Mouse (Mus musculus) gastrocnemius, postnatal 14 days (tissue): ENCODE data around the gene Zwilch. TPM values are rescaled to one million over a fixed set of nuclear protein-coding genes. Genes with fewer than 3 reads are reported as not detected.
"Not testable (repeated sequence)": the region's sequence is repeated elsewhere in the genome, so short reads cannot be mapped to it uniquely, and the experiment has no call there.

ENCODE experiments used
- DNase-seq: peaks from one replicate; pipeline ENCODE4 v3.0.0; 2021; ENCODE audit warnings: mixed read lengths
- intact Hi-C: fragments of 180-260 bp; cut with DNase I; formaldehyde crosslinking; loops from one replicate; pipeline ENCODE4 v1.15.1; 2025; ENCODE audit warnings: low total_unique reads
- total RNA-seq, 2 experiments: library from RNA; stranded (reverse); gene quantifications; 2 replicates each; pipeline ENCODE4 v1.2.3; 2021

Zwilch gene
- total RNA-seq, 2 experiments from 2014 or later, result 1.9 to 2.1 TPM

GRCm38 (mm10) chr9:64184166-64184840 lies 11.4 kb upstream of the Zwilch start:
- intact Hi-C loops, result loop anchor here (5.0 kb wide), 1 partner anchor 73 kb away; no protein-coding TSS in a partner anchor
- DNase-seq, result no peak

- intact Hi-C loops, result loop anchor here (5.0 kb wide), 1 partner anchor 74 kb away; no protein-coding TSS in a partner anchor
- DNase-seq, result not testable (repeated sequence)
Observed at GRCm38 (mm10) chr9:64183295-64183694, 10.4 kb upstream of the Zwilch start.

GRCm38 (mm10) chr9:64178974-64179646 lies 6.2 kb upstream of the Zwilch start, which contains the start of gene Snapc5:
TSS of gene Snapc5 (plus strand) at chr9:64179274.
- intact Hi-C loops, result loop anchor here (5.0 kb wide), 1 partner anchor 93 kb away; no protein-coding TSS in a partner anchor

GRCm38 (mm10) chr9:64178610-64178973 lies 5.7 kb upstream of the Zwilch start:
- DNase-seq, result no peak
- intact Hi-C loops, result loop anchor here (5.0 kb wide), 1 partner anchor 94 kb away; no protein-coding TSS in a partner anchor

More at GRCm38 (mm10) chr9:64178974-64179646, 6.2 kb upstream of the Zwilch start, which contains the start of gene Snapc5:
- peak; percentile 90 for DNase-seq

GRCm38 (mm10) chr9:64175378-64175777 lies 2.5 kb upstream of the Zwilch start:
- intact Hi-C loops, result loop anchor here (5.0 kb wide), 1 partner anchor 97 kb away; no protein-coding TSS in a partner anchor
- no peak for DNase-seq

DNA sequence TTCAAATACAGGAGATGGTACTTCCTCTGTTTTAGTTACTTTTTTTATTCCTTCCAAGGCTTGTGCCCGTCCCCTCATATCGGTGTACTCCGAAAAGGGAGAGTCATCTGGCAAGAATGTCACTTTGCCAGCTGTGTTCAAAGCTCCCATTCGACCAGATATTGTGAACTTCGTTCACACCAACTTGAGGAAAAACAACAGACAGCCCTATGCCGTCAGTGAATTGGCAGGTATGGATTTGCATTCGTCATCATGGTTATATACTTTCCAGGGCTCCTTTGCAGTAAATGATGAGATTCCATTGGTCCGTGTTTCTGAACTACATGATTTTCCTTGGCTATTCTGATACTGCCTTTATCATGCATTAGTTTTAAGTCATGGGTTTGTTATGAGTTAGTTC lies 1.9 kb upstream of the Zwilch start:
- DNase-seq, result no peak
- intact Hi-C loops, result loop anchor here (5.0 kb wide), 1 partner anchor 98 kb away; no protein-coding TSS in a partner anchor

GRCm38 (mm10) chr9:64174341-64174740 lies 1.4 kb upstream of the Zwilch start:
- no peak for DNase-seq
- intact Hi-C loops, result no loop called here

DNA sequence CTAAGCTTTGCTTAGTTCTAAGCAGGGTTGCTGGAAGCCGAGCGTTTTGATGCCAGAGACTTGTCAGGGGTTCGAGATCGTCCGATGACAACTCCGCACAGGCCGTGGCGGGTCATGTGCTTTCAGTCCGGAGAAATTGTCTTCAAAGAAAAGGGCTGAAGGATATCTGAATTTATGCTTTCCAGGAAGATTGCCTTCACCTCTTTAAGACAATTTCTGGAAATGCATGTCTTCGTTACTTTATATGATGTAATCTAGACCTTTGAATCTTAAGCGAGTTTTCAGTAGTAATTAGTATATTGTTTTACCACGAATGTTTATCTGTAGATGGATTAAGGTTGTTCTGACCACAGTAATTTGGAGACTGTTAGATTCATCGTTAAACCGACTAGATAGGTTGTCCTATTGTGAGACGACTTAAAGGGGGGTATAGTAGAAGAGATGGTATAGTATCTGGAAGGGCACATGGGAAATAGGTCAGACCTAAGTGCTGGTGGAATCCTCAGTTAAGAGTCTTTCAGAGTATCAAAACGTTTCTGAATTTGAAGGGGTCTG lies 839 bp upstream of the Zwilch start:
- intact Hi-C loops, result no loop called here

GRCm38 (mm10) chr9:64172145-64172815 lies 624 bp downstream of the Zwilch start:
- intact Hi-C loops, result no loop called here
- no peak for DNase-seq

More for the DNA sequence above, 839 bp upstream of the Zwilch start:
- DNase-seq, result no peak

DNA sequence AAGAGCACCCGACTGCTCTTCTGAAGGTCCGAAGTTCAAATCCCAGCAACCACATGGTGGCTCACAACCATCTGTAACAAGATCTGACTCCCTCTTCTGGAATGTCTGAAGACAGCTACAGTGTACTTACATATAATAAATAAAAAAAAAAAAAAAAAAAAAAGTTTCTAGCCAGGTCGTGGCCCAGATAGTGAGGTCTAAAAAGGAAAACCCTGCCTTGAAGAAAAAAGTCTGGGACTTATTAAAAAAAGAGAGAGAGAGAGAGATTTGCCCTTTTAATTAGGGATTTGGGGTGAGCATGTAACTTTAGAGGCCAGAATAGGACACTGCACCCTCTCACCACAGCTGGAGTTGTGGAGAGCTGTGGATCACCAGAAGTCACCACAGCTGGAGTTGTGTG lies 2.9 kb downstream of the Zwilch start:
- DNase-seq, intact Hi-C loops: not testable (repeated sequence)

GRCm38 (mm10) chr9:64160471-64160870 lies 12.4 kb downstream of the Zwilch start:
- intact Hi-C loops, result no loop called here
- DNase-seq, result no peak

DNA sequence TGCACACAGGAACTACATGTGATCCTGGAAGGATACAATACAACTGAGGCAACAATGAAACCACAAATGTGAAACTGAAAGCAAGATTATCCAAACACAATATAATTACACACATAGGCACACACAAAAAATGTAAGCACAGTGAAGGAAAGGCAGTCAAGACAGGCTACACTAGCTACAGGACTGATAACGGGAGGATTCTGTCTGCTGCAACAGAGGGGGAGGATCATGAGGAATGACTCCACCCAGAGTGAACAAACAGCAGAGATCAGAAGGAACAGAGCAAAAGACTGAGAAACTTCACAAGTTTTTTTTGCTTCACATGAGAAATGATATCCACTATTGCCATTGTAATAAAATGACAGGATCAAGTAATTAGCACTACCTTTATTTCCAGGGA lies 16.3 kb downstream of the Zwilch start:
- no peak for DNase-seq
- intact Hi-C loops, result no loop called here

DNA sequence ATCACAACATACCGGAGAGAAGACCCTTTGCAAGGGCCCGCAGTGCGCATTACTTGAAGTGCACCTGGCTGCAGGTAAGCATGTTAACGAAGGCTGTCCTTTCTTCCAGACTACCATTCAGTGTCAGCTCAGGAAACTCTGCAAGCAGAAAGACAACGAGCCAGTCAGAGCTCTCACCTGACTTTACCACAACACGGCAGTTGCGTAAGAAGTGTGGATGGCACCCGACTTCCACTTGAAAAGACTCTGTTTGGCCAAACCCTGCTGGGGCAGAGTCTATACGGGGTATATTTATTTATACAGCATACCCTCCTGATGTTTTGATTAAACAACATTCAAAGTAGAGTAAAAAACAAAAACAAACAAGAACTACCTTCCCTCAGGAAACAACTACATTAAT lies 33.0 kb downstream of the Zwilch start:
- intact Hi-C loops, result loop anchor here (5.0 kb wide), 1 partner anchor 132 kb away; no protein-coding TSS in a partner anchor
- no peak for DNase-seq

GRCm38 (mm10) chr9:64138896-64139295 lies 34.0 kb downstream of the Zwilch start:
- DNase-seq, result peak; percentile 28

DNA sequence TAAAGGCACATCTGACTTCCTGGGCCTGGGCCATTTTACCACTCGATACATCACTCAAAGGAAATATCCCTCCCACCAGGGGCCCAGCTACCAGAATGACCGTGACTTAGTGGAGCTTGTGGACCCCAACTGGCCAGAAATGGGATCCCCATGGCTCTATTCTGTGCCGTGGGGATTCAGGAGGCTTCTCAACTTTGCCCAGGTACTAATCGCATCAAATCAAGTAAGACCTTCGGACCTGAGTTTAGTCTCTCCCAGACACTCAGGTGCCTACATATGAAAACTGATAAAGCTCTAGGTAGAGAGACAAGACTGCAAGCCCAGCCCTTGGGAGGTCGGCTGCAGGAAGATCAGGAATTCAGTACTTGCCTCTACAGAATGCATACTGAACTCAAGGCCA lies 41.3 kb downstream of the Zwilch start:
- intact Hi-C loops, result no loop called here

More at GRCm38 (mm10) chr9:64138896-64139295, 34.0 kb downstream of the Zwilch start:
- intact Hi-C loops, result loop anchor here (5.0 kb wide), 1 partner anchor 133 kb away; no protein-coding TSS in a partner anchor

GRCm38 (mm10) chr9:64126121-64126520 lies 46.8 kb downstream of the Zwilch start:
- intact Hi-C loops, result no loop called here
- DNase-seq, result no peak

More for the DNA sequence above, 41.3 kb downstream of the Zwilch start:
- DNase-seq, result no peak

DNA sequence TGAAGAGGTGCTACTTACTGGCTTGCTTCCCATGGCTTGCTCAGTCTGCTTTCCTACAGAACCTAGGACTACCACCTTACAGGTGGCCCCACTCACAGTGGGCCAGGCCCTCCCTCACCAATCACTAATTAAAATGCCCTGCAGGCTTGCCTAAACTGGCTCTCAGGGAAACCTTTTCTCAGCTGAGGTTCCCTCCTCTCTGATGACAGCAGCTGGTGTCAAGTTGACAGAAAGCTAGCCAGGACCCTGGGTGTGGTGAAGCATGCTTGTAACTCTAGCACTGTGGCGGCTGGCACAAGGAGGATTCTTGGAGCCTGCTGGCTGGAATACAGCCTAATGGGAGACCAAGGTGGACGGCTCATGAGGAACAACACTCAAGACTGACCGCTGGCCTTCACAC lies 47.6 kb downstream of the Zwilch start:
- intact Hi-C loops, result no loop called here
- peak; percentile 74 for DNase-seq

- intact Hi-C loops, DNase-seq: not testable (repeated sequence)
Observed at GRCm38 (mm10) chr9:64124846-64125245, 48.1 kb downstream of the Zwilch start.

DNA sequence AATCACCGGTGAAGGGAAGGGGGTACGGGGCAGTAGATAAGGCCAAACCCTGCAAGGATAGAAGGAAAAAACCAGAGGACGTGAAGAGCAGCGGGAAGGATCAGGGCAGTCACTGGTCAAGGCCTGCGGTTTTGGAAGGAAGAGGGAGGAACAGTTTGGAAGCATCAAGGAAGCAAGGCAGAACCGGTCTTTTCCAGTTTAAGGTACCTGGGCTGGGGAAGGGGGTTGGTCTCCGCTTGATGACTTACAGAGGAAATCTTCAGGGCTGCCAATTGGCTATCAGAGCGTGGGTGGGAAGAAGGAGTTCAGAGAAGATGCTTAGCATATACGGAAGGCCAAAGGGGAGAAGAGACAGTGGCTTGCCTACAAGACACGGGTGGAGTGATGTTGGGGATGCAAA lies 50.3 kb downstream of the Zwilch start:
- DNase-seq, result no peak

More for the DNA sequence above, 50.3 kb downstream of the Zwilch start:
- intact Hi-C loops, result no loop called here
